14 mouse cellular contexts compared by ENCODE assay signal in genomic region chr2:157841121-157841520, GRCm38 (mm10).
DNase-seq lines count a peak whose midpoint lies in the region; ATAC-seq lines count a peak whose summit lies in the region.
"Had no signal": no experiment of that assay in that cellular context is flagged by ENCODE, and none has a peak within 500 bp of the region (broad histone marks: within the 10 kb centered on the region; RNA-seq: fewer than 3 reads in every experiment).

No protein-coding gene starts in this region.

- no peaks in the 10 kb centered on the region for H3K9me3 ChIP-seq in midbrain, embryonic 10.5 days (replicated peaks)
- H3K9me3 ChIP-seq in midbrain, embryonic 11.5 days (ENCODE audit: control insufficient read depth, low read length) = no peaks in the 10 kb centered on the region
- H3K9me3 ChIP-seq in hindbrain, embryonic 14.5 days (ENCODE audit: control insufficient read depth, low read length) = no peaks in the 10 kb centered on the region
- no peaks in the 10 kb centered on the region for H3K9me3 ChIP-seq in neural tube, embryonic 12.5 days
- H3K9me3 ChIP-seq: embryonic facial prominence, embryonic 12.5 days; G1E; liver, embryonic 15.5 days had no signal

- H3K27ac ChIP-seq in midbrain, embryonic 10.5 days (replicated peaks) = peak overlapping the region; percentile 23; the same call in 1 of the 2 replicates
- no peak overlapping the region; the same call in 1 of the 2 replicates for H3K27ac ChIP-seq in midbrain, embryonic 11.5 days (ENCODE audit: low read depth, low read length)
- peak overlapping the region; percentile 41 for H3K27ac ChIP-seq in hindbrain, embryonic 14.5 days
- H3K27ac ChIP-seq in neural tube, embryonic 12.5 days = 0 out of 2 replicates have a peak overlapping the region, but pooled peaks have one; percentile 2
- H3K27ac ChIP-seq: embryonic facial prominence, embryonic 12.5 days; liver, embryonic 15.5 days; macrophage; stomach, postnatal 0 days had no signal

- no peaks in the 10 kb centered on the region for H3K27me3 ChIP-seq in midbrain, embryonic 10.5 days (ENCODE audit: low read depth, poor library complexity, severe bottlenecking)
- H3K27me3 ChIP-seq in midbrain, embryonic 11.5 days (ENCODE audit: control insufficient read depth, insufficient read depth, low read length) = no peaks in the 10 kb centered on the region
- H3K27me3 ChIP-seq in hindbrain, embryonic 14.5 days (ENCODE audit: control insufficient read depth, insufficient read depth, low read length) = no peaks in the 10 kb centered on the region
- no peaks in the 10 kb centered on the region for H3K27me3 ChIP-seq in neural tube, embryonic 12.5 days (replicated peaks)
- H3K27me3 ChIP-seq: embryonic facial prominence, embryonic 12.5 days; liver, embryonic 15.5 days had no signal

- no peak for ATAC-seq in midbrain, embryonic 11.5 days (ENCODE audit: low FRiP score)
- 0 out of 2 replicates have a peak, but pooled peaks have one; percentile 14 for ATAC-seq in hindbrain, embryonic 14.5 days (ENCODE audit: low FRiP score)
- peak; percentile 61; the same call in 1 of the 2 replicates for ATAC-seq in neural tube, embryonic 12.5 days (ENCODE audit: low FRiP score, low read depth)
- no peak for ATAC-seq in granulocyte monocyte progenitor cell, adult 5-6 weeks (replicated peaks; ENCODE audit: poor library complexity, severe bottlenecking)

- H3K4me1 ChIP-seq in midbrain, embryonic 10.5 days = peaks cover 15% of the 10 kb centered on the region
- H3K4me1 ChIP-seq in midbrain, embryonic 11.5 days (ENCODE audit: control insufficient read depth, insufficient read depth, low read length) = no peaks in the 10 kb centered on the region; the same call in 1 of the 2 replicates
- peaks cover 19% of the 10 kb centered on the region; the same call in 1 of the 2 replicates for H3K4me1 ChIP-seq in hindbrain, embryonic 14.5 days (replicated peaks; ENCODE audit: control insufficient read depth, insufficient read depth, low read length)
- H3K4me1 ChIP-seq in neural tube, embryonic 12.5 days = peaks cover 35% of the 10 kb centered on the region
- H3K4me1 ChIP-seq: liver, embryonic 15.5 days had no signal

- H3K4me3 ChIP-seq in midbrain, embryonic 10.5 days = no peak overlapping the region
- no peak overlapping the region for H3K4me3 ChIP-seq in midbrain, embryonic 11.5 days (ENCODE audit: low read depth, low read length)
- no peak overlapping the region for H3K4me3 ChIP-seq in hindbrain, embryonic 14.5 days (replicated peaks; ENCODE audit: low read length)
- no peak overlapping the region for H3K4me3 ChIP-seq in neural tube, embryonic 12.5 days
- H3K4me3 ChIP-seq: embryonic facial prominence, embryonic 12.5 days; liver, embryonic 15.5 days had no signal

- H3K4me2 ChIP-seq in midbrain, embryonic 11.5 days = no peak overlapping the region
- H3K4me2 ChIP-seq in hindbrain, embryonic 14.5 days (replicated peaks) = no peak overlapping the region
- no peak overlapping the region for H3K4me2 ChIP-seq in neural tube, embryonic 12.5 days (replicated peaks)
- H3K4me2 ChIP-seq: embryonic facial prominence, embryonic 12.5 days; heart, embryonic 11.5 days; liver, embryonic 15.5 days had no signal

- H3K9ac ChIP-seq in midbrain, embryonic 11.5 days (ENCODE audit: low read length) = no peak overlapping the region
- H3K9ac ChIP-seq in hindbrain, embryonic 14.5 days = no peak overlapping the region
- no peak overlapping the region for H3K9ac ChIP-seq in neural tube, embryonic 12.5 days
- H3K9ac ChIP-seq: embryonic facial prominence, embryonic 12.5 days; liver, embryonic 15.5 days had no signal

- 82% methylated on average over 6 of the region's 6 CpGs for WGBS in midbrain, embryonic 10.5 days
- WGBS in midbrain, embryonic 11.5 days = 80% methylated on average over 6 of the region's 6 CpGs
- WGBS in hindbrain, embryonic 14.5 days = 59% methylated on average over 6 of the region's 6 CpGs
- WGBS in neural tube, embryonic 12.5 days = 43% methylated on average over 6 of the region's 6 CpGs

- peaks cover 30% of the 10 kb centered on the region for H3K36me3 ChIP-seq in midbrain, embryonic 10.5 days
- no peaks in the 10 kb centered on the region for H3K36me3 ChIP-seq in midbrain, embryonic 11.5 days (ENCODE audit: control insufficient read depth, insufficient read depth, low read length)
- H3K36me3 ChIP-seq in hindbrain, embryonic 14.5 days (replicated peaks; ENCODE audit: control insufficient read depth, insufficient read depth) = peaks cover 4% of the 10 kb centered on the region; the same call in 1 of the 2 replicates
- peaks cover 11% of the 10 kb centered on the region; the same call in 1 of the 2 replicates for H3K36me3 ChIP-seq in neural tube, embryonic 12.5 days

- DNase-seq in midbrain, embryonic 10.5 days (ENCODE audit: low spot score) = no peak
- DNase-seq in midbrain, embryonic 11.5 days (ENCODE audit: low spot score, missing footprints) = no peak
- DNase-seq in brain, adult 2 months (ENCODE audit: low read depth, low spot score) = peak; percentile 52
- no peak for DNase-seq in hindbrain, embryonic 14.5 days (ENCODE audit: low spot score)
- no peak for DNase-seq in urinary bladder, postnatal 14 days (ENCODE audit: low spot score)
- DNase-seq: cerebellum, postnatal 10 days had no signal

Comparison
In these comparisons a context has a peak if more than half of its experiments do, and no peak if none do; other contexts are left out.
1. ATAC-seq: peak in hindbrain, embryonic 14.5 days (single experiment) and neural tube, embryonic 12.5 days (single experiment); none in midbrain, embryonic 11.5 days (single experiment) and granulocyte monocyte progenitor cell, adult 5-6 weeks (single experiment).